In the genomic region with DNA sequence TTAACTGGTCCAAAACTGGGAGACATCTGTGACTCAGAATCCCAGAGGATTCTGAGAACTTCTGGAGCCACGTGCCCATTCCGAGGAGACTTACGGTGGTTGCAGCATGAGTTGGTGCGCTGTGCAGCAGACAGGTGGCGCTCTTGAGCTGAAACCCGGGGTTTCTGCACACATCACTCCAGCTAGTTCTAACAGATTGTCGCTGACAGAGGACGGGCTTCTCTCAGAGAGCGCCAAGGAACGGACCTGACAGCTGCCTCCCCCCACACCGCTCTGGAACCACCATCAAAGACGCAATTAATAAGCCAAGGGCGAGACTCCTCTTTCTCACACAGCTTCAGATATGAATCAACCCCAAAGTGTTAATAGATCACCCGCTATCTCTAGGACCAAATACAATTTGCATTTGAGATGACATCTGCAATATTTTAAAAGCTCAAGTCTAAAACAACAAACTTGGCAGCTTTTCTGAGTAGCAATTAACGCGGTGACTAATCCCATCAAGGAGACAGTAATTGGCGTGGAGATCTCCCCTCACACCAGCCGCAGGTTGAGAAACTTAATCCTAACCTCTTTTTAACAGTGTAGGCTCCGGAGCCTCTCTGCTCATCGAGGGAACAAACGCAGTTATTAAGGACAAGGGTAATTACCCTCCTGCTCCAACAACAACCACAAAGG, we compare ENCODE assay signal across 10 mouse cellular contexts.
DNase-seq lines count a peak whose midpoint lies in the region; ATAC-seq and TF ChIP-seq lines count a peak whose summit lies in the region.
"Had no signal": no experiment of that assay in that cellular context is flagged by ENCODE, and none has a peak within 500 bp of the region (broad histone marks: within the 10 kb centered on the region; RNA-seq: fewer than 3 reads in every experiment).

No protein-coding gene starts in this region.

- peak; percentile 10 for DNase-seq in thymus, adult 2 months
- DNase-seq in thymus, adult 18-20 months, result no peak
- peak; percentile 81 for DNase-seq in embryo, embryonic 10.5 days (ENCODE audit: low spot score)
- peak; percentile 64 for DNase-seq in kidney, postnatal 14 days
- DNase-seq in liver, postnatal 0 days, result peak; percentile 48
- DNase-seq in ovary, postnatal 10 days (ENCODE audit: low spot score), result peak; percentile 10
- peak; percentile 6 for DNase-seq in yolk sac, embryonic 10.5 days (ENCODE audit: low spot score)

- H3K27ac ChIP-seq in thymus, adult 2 months (ENCODE audit: control insufficient read depth, insufficient read depth, low read length), result no peak overlapping the region
- H3K27ac ChIP-seq in liver, postnatal 0 days (ENCODE audit: low read depth), result no peak overlapping the region
- H3K27ac ChIP-seq: lung, embryonic 15.5 days had no signal

- TF ChIP-seq EP300 in liver, postnatal 0 days (IDR thresholded peaks at IDR 0.05; ENCODE audit: low read depth), result no peak

- H3K27me3 ChIP-seq in thymus, adult 2 months (ENCODE audit: control insufficient read depth, insufficient read depth, low read length), result no peaks in the 10 kb centered on the region
- no peaks in the 10 kb centered on the region for H3K27me3 ChIP-seq in liver, postnatal 0 days (ENCODE audit: insufficient read depth, low read length)
- H3K27me3 ChIP-seq: lung, embryonic 15.5 days had no signal

- H3K9me3 ChIP-seq in liver, postnatal 0 days (ENCODE audit: low read length), result no peaks in the 10 kb centered on the region
- H3K9me3 ChIP-seq: lung, embryonic 15.5 days had no signal

- WGBS in thymus, adult 2 months, result 32% methylated on average over 21 of the region's 21 CpGs
- 21% methylated on average over 21 of the region's 21 CpGs for WGBS in liver, postnatal 0 days (ENCODE audit: insufficient replicate concordance)

- 0 out of 2 replicates have a peak, but pooled peaks have one; percentile 27 for ATAC-seq in granulocyte monocyte progenitor cell, adult 5-6 weeks (replicated peaks; ENCODE audit: poor library complexity, severe bottlenecking)
- no peak for ATAC-seq in liver, postnatal 0 days

- no peaks in the 10 kb centered on the region for H3K36me3 ChIP-seq in thymus, adult 2 months (ENCODE audit: control insufficient read depth, insufficient read depth, low read length)
- H3K36me3 ChIP-seq in liver, postnatal 0 days (replicated peaks; ENCODE audit: insufficient read depth, low read length), result no peaks in the 10 kb centered on the region
- H3K36me3 ChIP-seq: G1E; lung, embryonic 15.5 days had no signal

- TF ChIP-seq POLR2A in thymus, adult 2 months (IDR thresholded peaks at IDR 0.05; ENCODE audit: control insufficient read depth, extremely low read depth, insufficient read depth, low read length, poor library complexity), result no peak

- no peak overlapping the region for H3K9ac ChIP-seq in liver, postnatal 0 days (replicated peaks)
- H3K9ac ChIP-seq: lung, embryonic 15.5 days had no signal

- H3K4me1 ChIP-seq in thymus, adult 2 months (replicated peaks; ENCODE audit: control insufficient read depth, insufficient read depth, low read length), result no peaks in the 10 kb centered on the region
- no peaks in the 10 kb centered on the region for H3K4me1 ChIP-seq in liver, postnatal 0 days (ENCODE audit: insufficient read depth)
- H3K4me1 ChIP-seq: lung, embryonic 15.5 days had no signal

- H3K4me2 ChIP-seq in liver, postnatal 0 days (ENCODE audit: low read depth, low read length), result no peak overlapping the region
- H3K4me2 ChIP-seq: lung, embryonic 15.5 days had no signal

- no peak overlapping the region for H3K4me3 ChIP-seq in thymus, adult 2 months (ENCODE audit: control insufficient read depth, insufficient read depth, low read length)
- no peak overlapping the region for H3K4me3 ChIP-seq in liver, postnatal 0 days (ENCODE audit: low read depth, low read length)
- H3K4me3 ChIP-seq: lung, embryonic 15.5 days had no signal

- TF ChIP-seq CTCF in thymus, adult 2 months (IDR thresholded peaks at IDR 0.05; ENCODE audit: borderline replicate concordance, control insufficient read depth, extremely low read depth, insufficient read depth, low read length, poor library complexity), result no peak
- TF ChIP-seq CTCF in liver, postnatal 0 days (IDR thresholded peaks at IDR 0.05; ENCODE audit: low read depth), result peak; percentile 61

Comparison
In these comparisons a context has a peak if more than half of its experiments do, and no peak if none do; other contexts are left out.
1. DNase-seq: peak in thymus, adult 2 months (single experiment), embryo, embryonic 10.5 days (single experiment), kidney, postnatal 14 days (single experiment), liver, postnatal 0 days (single experiment), ovary, postnatal 10 days (single experiment) and yolk sac, embryonic 10.5 days (single experiment); none in thymus, adult 18-20 months (0 of 2).